Mouse (Mus musculus): ENCODE results near the gene Olfr1361. TPM values are rescaled to one million over a fixed set of nuclear protein-coding genes. Genes with fewer than 3 reads are reported as not detected.

Olfr1361 gene
- polyA plus RNA-seq, 1 experiment from 2014 or later = not detected

Other genes starting within 250 kb of the Olfr1361 start
- 3.5 and 3.7 TPM in 2 replicates for gene Pgbd1, start 222.3 kb downstream of the Olfr1361 start, polyA plus RNA-seq (2014; fragmentation: Nextera tagmentation; extraction: Ambion mirVana)
- 10.4 TPM in 2 replicates for gene Zscan26, start 209.7 kb downstream of the Olfr1361 start, polyA plus RNA-seq (2014; fragmentation: Nextera tagmentation; extraction: Ambion mirVana)
- 3.8 TPM in 2 replicates for gene Nkapl, start 194.9 kb downstream of the Olfr1361 start, polyA plus RNA-seq (2014; fragmentation: Nextera tagmentation; extraction: Ambion mirVana)
- gene Zkscan4, start 184.5 kb downstream of the Olfr1361 start, polyA plus RNA-seq (2014; fragmentation: Nextera tagmentation; extraction: Ambion mirVana) = 7.5 and 8.2 TPM in 2 replicates
- gene Gm10065, start 183.9 kb downstream of the Olfr1361 start, polyA plus RNA-seq (2014; fragmentation: Nextera tagmentation; extraction: Ambion mirVana) = not detected in 2 replicates
- 0.36 and 0.78 TPM in 2 replicates for gene AK157302, start 168.2 kb downstream of the Olfr1361 start, polyA plus RNA-seq (2014; fragmentation: Nextera tagmentation; extraction: Ambion mirVana)
- gene Gm11273, start 162.0 kb downstream of the Olfr1361 start, polyA plus RNA-seq (2014; fragmentation: Nextera tagmentation; extraction: Ambion mirVana) = 5.1 and 6.2 TPM in 2 replicates
- gene Zkscan8, start 132.3 kb downstream of the Olfr1361 start, polyA plus RNA-seq (2014; fragmentation: Nextera tagmentation; extraction: Ambion mirVana) = 7.3 and 8.6 TPM in 2 replicates
- 0.10 and 0.20 TPM in 2 replicates for gene Olfr1366, start 120.6 kb downstream of the Olfr1361 start, polyA plus RNA-seq (2014; fragmentation: Nextera tagmentation; extraction: Ambion mirVana)
- not detected in 2 replicates for gene Olfr1535, start 103.5 kb downstream of the Olfr1361 start, polyA plus RNA-seq (2014; fragmentation: Nextera tagmentation; extraction: Ambion mirVana)
- not detected in 2 replicates for gene Olfr1364, start 81.6 kb downstream of the Olfr1361 start, polyA plus RNA-seq (2014; fragmentation: Nextera tagmentation; extraction: Ambion mirVana)
- not detected in 2 replicates for gene Olfr1362, start 49.4 kb downstream of the Olfr1361 start, polyA plus RNA-seq (2014; fragmentation: Nextera tagmentation; extraction: Ambion mirVana)
- not detected in 2 replicates for gene Olfr11, start 20.9 kb downstream of the Olfr1361 start, polyA plus RNA-seq (2014; fragmentation: Nextera tagmentation; extraction: Ambion mirVana)
- gene Olfr1360, start 14.0 kb upstream of the Olfr1361 start, polyA plus RNA-seq (2014; fragmentation: Nextera tagmentation; extraction: Ambion mirVana) = not detected in 2 replicates
- gene Olfr1359, start 34.7 kb upstream of the Olfr1361 start, polyA plus RNA-seq (2014; fragmentation: Nextera tagmentation; extraction: Ambion mirVana) = not detected in 2 replicates
- gene Hist1h2bl, start 52.8 kb upstream of the Olfr1361 start, polyA plus RNA-seq (2014; fragmentation: Nextera tagmentation; extraction: Ambion mirVana) = 3.7 and 4.2 TPM in 2 replicates
- 13.2 and 45.9 TPM in 2 replicates for gene Hist1h2ai, start 53.0 kb upstream of the Olfr1361 start, polyA plus RNA-seq (2014; fragmentation: Nextera tagmentation; extraction: Ambion mirVana)
- gene Hist1h3h, start 54.3 kb upstream of the Olfr1361 start, polyA plus RNA-seq (2014; fragmentation: Nextera tagmentation; extraction: Ambion mirVana) = 7.3 and 11.0 TPM in 2 replicates
- gene Hist1h2bm, start 58.7 kb upstream of the Olfr1361 start, polyA plus RNA-seq (2014; fragmentation: Nextera tagmentation; extraction: Ambion mirVana) = 2.5 and 3.9 TPM in 2 replicates
- gene Hist1h4j, start 71.7 kb upstream of the Olfr1361 start, polyA plus RNA-seq (2014; fragmentation: Nextera tagmentation; extraction: Ambion mirVana) = 1.7 TPM in 2 replicates
- 2.7 and 4.6 TPM in 2 replicates for gene Hist1h4k, start 87.1 kb upstream of the Olfr1361 start, polyA plus RNA-seq (2014; fragmentation: Nextera tagmentation; extraction: Ambion mirVana)
- gene Hist1h2ak, start 90.4 kb upstream of the Olfr1361 start, polyA plus RNA-seq (2014; fragmentation: Nextera tagmentation; extraction: Ambion mirVana) = 3.4 and 10.8 TPM in 2 replicates
- 0.90 and 2.5 TPM in 2 replicates for gene Hist1h2bn, start 90.7 kb upstream of the Olfr1361 start, polyA plus RNA-seq (2014; fragmentation: Nextera tagmentation; extraction: Ambion mirVana)
- 11.0 and 11.1 TPM in 2 replicates for gene Hist1h1b, start 117.2 kb upstream of the Olfr1361 start, polyA plus RNA-seq (2014; fragmentation: Nextera tagmentation; extraction: Ambion mirVana)
- gene Hist1h3i, start 120.0 kb upstream of the Olfr1361 start, polyA plus RNA-seq (2014; fragmentation: Nextera tagmentation; extraction: Ambion mirVana) = 108 and 166 TPM in 2 replicates
- gene Hist1h2an, start 123.8 kb upstream of the Olfr1361 start, polyA plus RNA-seq (2014; fragmentation: Nextera tagmentation; extraction: Ambion mirVana) = 6.6 TPM in 1 of 2 replicates, not detected in the other
- gene Hist1h2bp, start 124.1 kb upstream of the Olfr1361 start, polyA plus RNA-seq (2014; fragmentation: Nextera tagmentation; extraction: Ambion mirVana) = 0.84 and 1.5 TPM in 2 replicates
- 9.2 and 17.1 TPM in 2 replicates for gene Hist1h2bq, start 146.8 kb upstream of the Olfr1361 start, polyA plus RNA-seq (2014; fragmentation: Nextera tagmentation; extraction: Ambion mirVana)
- gene Hist1h2ao, start 147.1 kb upstream of the Olfr1361 start, polyA plus RNA-seq (2014; fragmentation: Nextera tagmentation; extraction: Ambion mirVana) = not detected in 2 replicates
- not detected in 2 replicates for gene Hist1h4m, start 148.4 kb upstream of the Olfr1361 start, polyA plus RNA-seq (2014; fragmentation: Nextera tagmentation; extraction: Ambion mirVana)
- 4.6 and 16.7 TPM in 2 replicates for gene Hist1h4n, start 168.8 kb upstream of the Olfr1361 start, polyA plus RNA-seq (2014; fragmentation: Nextera tagmentation; extraction: Ambion mirVana)
- 2,010 and 3,186 TPM in 2 replicates for gene Hist1h2ap, start 170.1 kb upstream of the Olfr1361 start, polyA plus RNA-seq (2014; fragmentation: Nextera tagmentation; extraction: Ambion mirVana)
- 9.4 and 17.8 TPM in 2 replicates for gene Hist1h2br, start 170.4 kb upstream of the Olfr1361 start, polyA plus RNA-seq (2014; fragmentation: Nextera tagmentation; extraction: Ambion mirVana)